Mouse (Mus musculus) C2C12 (cell line): ENCODE results near the gene Rce1.

Experiments used
- CTCF ChIP-seq: IDR thresholded peaks from one replicate; pipeline ENCODE4 v1.5.1; 2011; ENCODE audit not compliant: control insufficient read depth, insufficient read depth, insufficient read length
- USF1 ChIP-seq: IDR thresholded peaks from one replicate; pipeline ENCODE4 v1.6.1; 2011; ENCODE audit warnings: low read depth, mild to moderate bottlenecking, control low read depth, moderate library complexity

DNA sequence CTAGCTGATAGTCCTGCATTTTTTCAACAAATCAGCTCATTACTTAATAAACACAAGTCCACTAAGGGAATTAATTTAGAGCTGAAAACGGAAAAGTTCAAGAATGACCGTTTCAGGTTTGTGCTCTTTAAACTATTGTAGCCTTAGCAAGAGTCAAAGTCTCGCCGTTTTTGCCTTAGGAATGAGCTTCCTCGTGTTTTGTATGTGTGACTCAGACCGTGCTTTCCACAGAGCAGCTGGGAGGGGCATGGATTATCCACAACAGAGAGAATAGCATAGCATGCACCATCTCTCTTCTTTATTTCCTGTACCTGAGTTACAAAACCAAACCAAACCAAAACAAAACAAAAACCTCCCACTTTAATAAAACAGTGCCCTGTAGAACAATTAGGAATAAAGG lies 47.0 kb upstream of the Rce1 start:
- TF ChIP-seq CTCF (no peak), USF1 (no peak)
